Mouse (Mus musculus): Measurements from ENCODE around the gene 1600014C23Rik. TPM values are rescaled to one million over a fixed set of nuclear protein-coding genes. Genes with fewer than 3 reads are reported as not detected.
A peak's percentile ranks its signal among the peaks of the same experiment; 100 is the strongest.

The 1600014C23Rik gene
- polyA plus RNA-seq (2016; fragmentation: Nextera tagmentation; extraction: Ambion mirVana) = not detected in 2 replicates

GRCm38 (mm10) chr17:45733735-45734301 lies at the start of gene 1600014C23Rik:
1600014C23Rik (minus strand) TSS chr17:45733844.
- peak within 1 kb of the TSS; percentile 30 for H3K4me3 ChIP-seq
- no peaks in the 10 kb centered on the region for H3K9me3 ChIP-seq
- no peaks in the 10 kb centered on the region for H3K36me3 ChIP-seq
- peak within 1 kb of the TSS; percentile 48 for H3K9ac ChIP-seq
- peak; percentile 48 for ATAC-seq (ENCODE audit: low FRiP score, low read depth)
- peak within 1 kb of the TSS; percentile 78 for H3K4me2 ChIP-seq (replicated peaks)
- peaks cover 34% of the 10 kb centered on the region for H3K4me1 ChIP-seq
- 1% methylated on average over 41 of the region's 41 CpGs for WGBS
- no peak within 1 kb of the TSS for H3K27ac ChIP-seq
- H3K27me3 ChIP-seq (replicated peaks) = peaks cover 11% of the 10 kb centered on the region

- WGBS = 96% methylated on average over 4 of the region's 4 CpGs
- Histone ChIP-seq H3K27me3 (replicated peaks) (no peaks in the 10 kb centered on the region), H3K36me3 (no peaks in the 10 kb centered on the region), H3K9ac (no peak overlapping the region), H3K4me3 (no peak overlapping the region), H3K27ac (no peak overlapping the region), H3K4me2 (replicated peaks) (no peak overlapping the region), H3K4me1 (no peaks in the 10 kb centered on the region), H3K9me3 (no peaks in the 10 kb centered on the region)
- no peak for ATAC-seq (ENCODE audit: low FRiP score, low read depth)
Observed at GRCm38 (mm10) chr17:45778446-45778845, 44.8 kb upstream of the 1600014C23Rik start.

- 81% methylated on average over 6 of the region's 6 CpGs for WGBS
- no peak overlapping the region for H3K9ac ChIP-seq
- no peak for ATAC-seq (ENCODE audit: low FRiP score, low read depth)
Observed at GRCm38 (mm10) chr17:45777431-45777830, 43.8 kb upstream of the 1600014C23Rik start.

GRCm38 (mm10) chr17:45776185-45776584 lies 42.5 kb upstream of the 1600014C23Rik start:
- no peaks in the 10 kb centered on the region for H3K27me3 ChIP-seq (replicated peaks)
- no peaks in the 10 kb centered on the region for H3K4me1 ChIP-seq
- 95% methylated on average over 8 of the region's 8 CpGs for WGBS
- H3K9ac ChIP-seq = no peak overlapping the region
- no peak overlapping the region for H3K4me3 ChIP-seq
- no peak overlapping the region for H3K4me2 ChIP-seq (replicated peaks)
- no peak for ATAC-seq (ENCODE audit: low FRiP score, low read depth)
- no peaks in the 10 kb centered on the region for H3K36me3 ChIP-seq
- no peak overlapping the region for H3K27ac ChIP-seq
- no peaks in the 10 kb centered on the region for H3K9me3 ChIP-seq

More at GRCm38 (mm10) chr17:45777431-45777830, 43.8 kb upstream of the 1600014C23Rik start:
- Histone ChIP-seq H3K9me3 (no peaks in the 10 kb centered on the region), H3K4me2 (replicated peaks) (no peak overlapping the region), H3K27ac (no peak overlapping the region), H3K36me3 (no peaks in the 10 kb centered on the region), H3K27me3 (replicated peaks) (no peaks in the 10 kb centered on the region), H3K4me1 (no peaks in the 10 kb centered on the region), H3K4me3 (no peak overlapping the region)

GRCm38 (mm10) chr17:45775468-45775867 lies 41.8 kb upstream of the 1600014C23Rik start:
- Histone ChIP-seq H3K4me1 (no peaks in the 10 kb centered on the region), H3K9ac (no peak overlapping the region), H3K4me2 (replicated peaks) (no peak overlapping the region), H3K36me3 (no peaks in the 10 kb centered on the region), H3K9me3 (no peaks in the 10 kb centered on the region), H3K27me3 (replicated peaks) (no peaks in the 10 kb centered on the region), H3K4me3 (no peak overlapping the region), H3K27ac (no peak overlapping the region)
- 89% methylated on average over 9 of the region's 9 CpGs for WGBS
- no peak for ATAC-seq (ENCODE audit: low FRiP score, low read depth)

- Histone ChIP-seq H3K36me3 (no peaks in the 10 kb centered on the region), H3K4me3 (no peak overlapping the region), H3K9ac (no peak overlapping the region), H3K4me1 (peaks cover 4% of the 10 kb centered on the region; the same call in 1 of the 2 replicates), H3K27ac (no peak overlapping the region), H3K27me3 (replicated peaks) (no peaks in the 10 kb centered on the region), H3K4me2 (replicated peaks) (no peak overlapping the region), H3K9me3 (no peaks in the 10 kb centered on the region)
- WGBS = 80% methylated on average over 3 of the region's 3 CpGs
- ATAC-seq (ENCODE audit: low FRiP score, low read depth) = no peak
Observed at GRCm38 (mm10) chr17:45772566-45772965, 38.9 kb upstream of the 1600014C23Rik start.

- H3K4me1 ChIP-seq = peaks cover 8% of the 10 kb centered on the region
- no peaks in the 10 kb centered on the region for H3K27me3 ChIP-seq (replicated peaks)
- no peak overlapping the region for H3K4me2 ChIP-seq (replicated peaks)
- no peak overlapping the region for H3K27ac ChIP-seq
- no peak for ATAC-seq (ENCODE audit: low FRiP score, low read depth)
- H3K36me3 ChIP-seq = no peaks in the 10 kb centered on the region
- no peak overlapping the region for H3K9ac ChIP-seq
- WGBS = 84% methylated on average over 8 of the region's 8 CpGs
- no peak overlapping the region for H3K4me3 ChIP-seq
- H3K9me3 ChIP-seq = no peaks in the 10 kb centered on the region
Observed at GRCm38 (mm10) chr17:45772096-45772495, 38.5 kb upstream of the 1600014C23Rik start.

GRCm38 (mm10) chr17:45770441-45770840 lies 36.8 kb upstream of the 1600014C23Rik start:
- no peak overlapping the region for H3K4me3 ChIP-seq
- ATAC-seq (ENCODE audit: low FRiP score, low read depth) = no peak
- H3K27me3 ChIP-seq (replicated peaks) = no peaks in the 10 kb centered on the region

GRCm38 (mm10) chr17:45769821-45770220 lies 36.2 kb upstream of the 1600014C23Rik start:
- Histone ChIP-seq H3K27ac (no peak overlapping the region), H3K36me3 (no peaks in the 10 kb centered on the region), H3K9ac (no peak overlapping the region), H3K9me3 (no peaks in the 10 kb centered on the region), H3K4me3 (no peak overlapping the region), H3K27me3 (replicated peaks) (no peaks in the 10 kb centered on the region), H3K4me1 (peaks cover 18% of the 10 kb centered on the region), H3K4me2 (replicated peaks) (no peak overlapping the region)
- 80% methylated on average over 6 of the region's 6 CpGs for WGBS
- no peak for ATAC-seq (ENCODE audit: low FRiP score, low read depth)

More at GRCm38 (mm10) chr17:45770441-45770840, 36.8 kb upstream of the 1600014C23Rik start:
- H3K4me1 ChIP-seq = peaks cover 18% of the 10 kb centered on the region
- no peak overlapping the region for H3K9ac ChIP-seq
- WGBS = 46% methylated on average over 6 of the region's 6 CpGs
- H3K36me3 ChIP-seq = no peaks in the 10 kb centered on the region
- H3K4me2 ChIP-seq (replicated peaks) = no peak overlapping the region
- no peak overlapping the region for H3K27ac ChIP-seq
- H3K9me3 ChIP-seq = no peaks in the 10 kb centered on the region

GRCm38 (mm10) chr17:45767536-45768146 lies 34.0 kb upstream of the 1600014C23Rik start:
- no peaks in the 10 kb centered on the region for H3K36me3 ChIP-seq
- no peak for ATAC-seq (ENCODE audit: low FRiP score, low read depth)
- H3K4me2 ChIP-seq (replicated peaks) = no peak overlapping the region; the same call in 1 of the 2 replicates
- no peaks in the 10 kb centered on the region for H3K27me3 ChIP-seq (replicated peaks)
- no peaks in the 10 kb centered on the region for H3K9me3 ChIP-seq
- no peak overlapping the region for H3K4me3 ChIP-seq
- no peak overlapping the region for H3K27ac ChIP-seq
- no peak overlapping the region for H3K9ac ChIP-seq
- WGBS = 40% methylated on average over 9 of the region's 9 CpGs
- peaks cover 18% of the 10 kb centered on the region for H3K4me1 ChIP-seq

- Histone ChIP-seq H3K4me3 (no peak overlapping the region), H3K27ac (no peak overlapping the region), H3K36me3 (no peaks in the 10 kb centered on the region), H3K4me1 (peaks cover 18% of the 10 kb centered on the region), H3K27me3 (replicated peaks) (no peaks in the 10 kb centered on the region), H3K9ac (no peak overlapping the region), H3K9me3 (no peaks in the 10 kb centered on the region), H3K4me2 (replicated peaks) (peak overlapping the region; percentile 42; the same call in 1 of the 2 replicates)
- peak; percentile 89 for ATAC-seq (ENCODE audit: low FRiP score, low read depth)
- WGBS = 14% methylated on average over 12 of the region's 12 CpGs
Observed at GRCm38 (mm10) chr17:45766735-45767535, 33.3 kb upstream of the 1600014C23Rik start.

- Histone ChIP-seq H3K4me1 (peaks cover 21% of the 10 kb centered on the region), H3K4me2 (replicated peaks) (no peak overlapping the region), H3K36me3 (no peaks in the 10 kb centered on the region), H3K9ac (no peak overlapping the region), H3K27ac (no peak overlapping the region), H3K9me3 (no peaks in the 10 kb centered on the region), H3K27me3 (replicated peaks) (no peaks in the 10 kb centered on the region), H3K4me3 (no peak overlapping the region)
- ATAC-seq (ENCODE audit: low FRiP score, low read depth) = no peak
- WGBS = 92% methylated on average over 3 of the region's 3 CpGs
Observed at GRCm38 (mm10) chr17:45765914-45766313, 32.3 kb upstream of the 1600014C23Rik start.
